Mouse (Mus musculus) limb, embryonic 12.5 days (tissue): ENCODE data around the gene Daam1. TPM values are rescaled to one million over a fixed set of nuclear protein-coding genes. Genes with fewer than 3 reads are reported as not detected.

Experiments used
- ATAC-seq: fragments of 200-750 bp; cut with Nextera tagmentation; 2 replicates; pipeline ENCODE4 v1.8.0; 2017; ENCODE audit warnings: low read depth, moderate TSS enrichment; ENCODE audit not compliant: insufficient number of reproducible peaks, insufficient read depth, low FRiP score, low TSS enrichment
- H3K27ac ChIP-seq: fragments of 300-500 bp; sonication (generic); 2 replicates; pipeline ENCODE4 v1.5.1; 2016; ENCODE audit warnings: mild to moderate bottlenecking, moderate library complexity
- H3K27me3 ChIP-seq: fragments of 300-500 bp; sonication (generic); 2 replicates; pipeline ENCODE4 v1.6.1; 2016; ENCODE audit warnings: mild to moderate bottlenecking, moderate library complexity
- H3K36me3 ChIP-seq: fragments of 300-500 bp; sonication (generic); 2 replicates; pipeline ENCODE4 v1.6.1; 2016; ENCODE audit warnings: mild to moderate bottlenecking, moderate library complexity
- H3K4me1 ChIP-seq: fragments of 300-500 bp; sonication (generic); replicated peaks from 2 replicates; pipeline ENCODE4 v1.6.1; 2016
- H3K4me2 ChIP-seq: fragments of 300-500 bp; sonication (generic); 2 replicates; pipeline ENCODE4 v1.6.1; 2016; ENCODE audit warnings: mild to moderate bottlenecking, moderate library complexity
- H3K4me3 ChIP-seq: fragments of 300-500 bp; sonication (generic); replicated peaks from 2 replicates; pipeline ENCODE4 v1.5.1; 2016; ENCODE audit warnings: mild to moderate bottlenecking
- H3K9ac ChIP-seq: fragments of 300-500 bp; sonication (generic); replicated peaks from 2 replicates; pipeline ENCODE4 v1.6.1; 2016; ENCODE audit warnings: mild to moderate bottlenecking, moderate library complexity
- H3K9me3 ChIP-seq: fragments of 300-500 bp; sonication (generic); 2 replicates; pipeline ENCODE4 v1.6.1; 2016; ENCODE audit warnings: mild to moderate bottlenecking, moderate library complexity
- WGBS: fragments of 180-500 bp; shearing (Covaris S2); methylation state at CpG from one replicate; pipeline ENCODE4 v1.1.7; 2016; 5-methylcytosine and 5-hydroxymethylcytosine counted together
- polyA plus RNA-seq: library from polyadenylated mRNA; unstranded; fragments of >200 nt; fragmentation: Nextera tagmentation; extraction: Ambion mirVana; gene quantifications from 2 replicates; pipeline ENCODE4 v1.2.1, GENCODE M21; 2016

Daam1 gene
- polyA plus RNA-seq, 1 experiment from 2014 or later = 8.2 TPM

GRCm38 (mm10) chr12:71863846-71864543 lies 33.1 kb downstream of the Daam1 start:
- H3K27me3 ChIP-seq = no peaks in the 10 kb centered on the region
- H3K4me3 ChIP-seq = no peak overlapping the region
- ATAC-seq = no peak
- H3K9me3 ChIP-seq = no peaks in the 10 kb centered on the region
- H3K36me3 ChIP-seq = no peaks in the 10 kb centered on the region
- no peak overlapping the region for H3K9ac ChIP-seq
- peaks cover 78% of the 10 kb centered on the region for H3K4me1 ChIP-seq
- peak overlapping the region; percentile 74 for H3K27ac ChIP-seq
- WGBS = 31% methylated on average over 10 of the region's 10 CpGs
- peak overlapping the region; percentile 30 for H3K4me2 ChIP-seq

GRCm38 (mm10) chr12:71864544-71864897 lies 33.6 kb downstream of the Daam1 start:
- no peak overlapping the region for H3K4me3 ChIP-seq
- H3K36me3 ChIP-seq = no peaks in the 10 kb centered on the region
- ATAC-seq = no peak; the same call in 1 of the 2 replicates
- H3K9ac ChIP-seq = no peak overlapping the region
- 10% methylated on average over 3 of the region's 3 CpGs for WGBS
- H3K27me3 ChIP-seq = no peaks in the 10 kb centered on the region
- H3K4me1 ChIP-seq = peaks cover 76% of the 10 kb centered on the region
- no peaks in the 10 kb centered on the region for H3K9me3 ChIP-seq
- 0 out of 2 replicates have a peak overlapping the region, but pooled peaks have one; percentile 25 for H3K27ac ChIP-seq
- H3K4me2 ChIP-seq = no peak overlapping the region

- no peaks in the 10 kb centered on the region for H3K27me3 ChIP-seq
- no peak for ATAC-seq
- H3K4me3 ChIP-seq = no peak overlapping the region
- H3K27ac ChIP-seq = no peak overlapping the region
- H3K4me2 ChIP-seq = no peak overlapping the region
- no peaks in the 10 kb centered on the region for H3K9me3 ChIP-seq
- 62% methylated on average over 3 of the region's 3 CpGs for WGBS
- H3K36me3 ChIP-seq = no peaks in the 10 kb centered on the region
- peaks cover 61% of the 10 kb centered on the region for H3K4me1 ChIP-seq
- no peak overlapping the region for H3K9ac ChIP-seq
Observed at GRCm38 (mm10) chr12:71865937-71866336, 35.1 kb downstream of the Daam1 start.

- Histone ChIP-seq H3K4me1 (peaks cover 62% of the 10 kb centered on the region), H3K9me3 (no peaks in the 10 kb centered on the region), H3K27me3 (no peaks in the 10 kb centered on the region), H3K36me3 (no peaks in the 10 kb centered on the region), H3K27ac (no peak overlapping the region), H3K4me2 (no peak overlapping the region), H3K9ac (no peak overlapping the region), H3K4me3 (no peak overlapping the region)
- no peak for ATAC-seq
- 52% methylated on average over 9 of the region's 9 CpGs for WGBS
Observed at GRCm38 (mm10) chr12:71867345-71868240, 36.7 kb downstream of the Daam1 start.

GRCm38 (mm10) chr12:71870644-71871043 lies 39.8 kb downstream of the Daam1 start:
- WGBS = 89% methylated on average over 6 of the region's 6 CpGs
- ATAC-seq = no peak
- no peak overlapping the region for H3K27ac ChIP-seq

DNA sequence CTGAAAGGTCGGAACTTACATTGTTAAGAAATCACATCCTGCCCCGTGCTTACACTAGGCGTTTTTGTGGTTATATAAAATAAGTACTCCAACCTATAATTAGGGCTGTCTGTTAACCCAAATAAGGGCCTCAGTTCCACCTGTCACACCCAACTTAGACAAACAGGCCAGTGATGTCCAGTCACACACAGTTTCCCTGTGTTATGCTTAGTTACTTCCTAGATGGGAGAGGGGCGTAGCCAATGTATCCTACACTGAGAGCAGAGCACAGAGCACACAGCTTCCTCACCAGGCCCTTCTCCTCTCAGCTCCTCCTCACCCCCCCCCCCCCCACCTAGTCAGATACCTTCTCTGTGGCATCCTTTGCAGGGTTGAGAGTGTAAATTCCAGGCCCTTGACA lies 41.5 kb downstream of the Daam1 start:
- H3K9me3 ChIP-seq = no peaks in the 10 kb centered on the region
- no peak for ATAC-seq
- H3K4me1 ChIP-seq = peaks cover 35% of the 10 kb centered on the region
- no peaks in the 10 kb centered on the region for H3K27me3 ChIP-seq
- 80% methylated on average over 4 of the region's 4 CpGs for WGBS
- H3K4me3 ChIP-seq = no peak overlapping the region
- H3K36me3 ChIP-seq = no peaks in the 10 kb centered on the region
- H3K9ac ChIP-seq = no peak overlapping the region
- H3K27ac ChIP-seq = no peak overlapping the region
- H3K4me2 ChIP-seq = no peak overlapping the region

More at GRCm38 (mm10) chr12:71870644-71871043, 39.8 kb downstream of the Daam1 start:
- no peak overlapping the region for H3K4me2 ChIP-seq
- no peak overlapping the region for H3K4me3 ChIP-seq
- H3K36me3 ChIP-seq = no peaks in the 10 kb centered on the region
- no peak overlapping the region for H3K9ac ChIP-seq
- no peaks in the 10 kb centered on the region for H3K9me3 ChIP-seq
- no peaks in the 10 kb centered on the region for H3K27me3 ChIP-seq
- peaks cover 44% of the 10 kb centered on the region for H3K4me1 ChIP-seq

- Histone ChIP-seq H3K4me2 (no peak overlapping the region), H3K4me3 (no peak overlapping the region), H3K9me3 (no peaks in the 10 kb centered on the region), H3K36me3 (no peaks in the 10 kb centered on the region), H3K27ac (no peak overlapping the region), H3K4me1 (peaks cover 24% of the 10 kb centered on the region), H3K27me3 (no peaks in the 10 kb centered on the region), H3K9ac (no peak overlapping the region)
- WGBS = 89% methylated on average over 6 of the region's 6 CpGs
- ATAC-seq = no peak
Observed at GRCm38 (mm10) chr12:71874561-71874960, 43.7 kb downstream of the Daam1 start.

- no peak overlapping the region for H3K4me3 ChIP-seq
- no peak for ATAC-seq
- no peak overlapping the region for H3K4me2 ChIP-seq
- no peaks in the 10 kb centered on the region for H3K36me3 ChIP-seq
- no peaks in the 10 kb centered on the region for H3K9me3 ChIP-seq
- WGBS = 86% methylated on average over 3 of the region's 3 CpGs
- H3K27ac ChIP-seq = no peak overlapping the region
- no peak overlapping the region for H3K9ac ChIP-seq
- peaks cover 24% of the 10 kb centered on the region for H3K4me1 ChIP-seq
- H3K27me3 ChIP-seq = no peaks in the 10 kb centered on the region
Observed at GRCm38 (mm10) chr12:71874984-71875383, 44.1 kb downstream of the Daam1 start.

- no peaks in the 10 kb centered on the region for H3K27me3 ChIP-seq
- no peak overlapping the region for H3K4me3 ChIP-seq
- WGBS = 85% methylated on average over 7 of the region's 7 CpGs
- ATAC-seq = no peak
- H3K4me2 ChIP-seq = no peak overlapping the region
- H3K36me3 ChIP-seq = no peaks in the 10 kb centered on the region
- H3K9me3 ChIP-seq = no peaks in the 10 kb centered on the region
- no peak overlapping the region for H3K9ac ChIP-seq
- no peak overlapping the region for H3K27ac ChIP-seq
- H3K4me1 ChIP-seq = peaks cover 24% of the 10 kb centered on the region
Observed at GRCm38 (mm10) chr12:71875761-71876489, 45.0 kb downstream of the Daam1 start.

GRCm38 (mm10) chr12:71880987-71881386 lies 50.1 kb downstream of the Daam1 start:
- H3K4me3 ChIP-seq = no peak overlapping the region
- H3K9me3 ChIP-seq = no peaks in the 10 kb centered on the region
- no peaks in the 10 kb centered on the region for H3K27me3 ChIP-seq
- 92% methylated on average over 5 of the region's 5 CpGs for WGBS
- H3K9ac ChIP-seq = no peak overlapping the region
- H3K27ac ChIP-seq = no peak overlapping the region
- no peak for ATAC-seq
- no peak overlapping the region for H3K4me2 ChIP-seq
- no peaks in the 10 kb centered on the region for H3K36me3 ChIP-seq
- peaks cover 38% of the 10 kb centered on the region for H3K4me1 ChIP-seq

DNA sequence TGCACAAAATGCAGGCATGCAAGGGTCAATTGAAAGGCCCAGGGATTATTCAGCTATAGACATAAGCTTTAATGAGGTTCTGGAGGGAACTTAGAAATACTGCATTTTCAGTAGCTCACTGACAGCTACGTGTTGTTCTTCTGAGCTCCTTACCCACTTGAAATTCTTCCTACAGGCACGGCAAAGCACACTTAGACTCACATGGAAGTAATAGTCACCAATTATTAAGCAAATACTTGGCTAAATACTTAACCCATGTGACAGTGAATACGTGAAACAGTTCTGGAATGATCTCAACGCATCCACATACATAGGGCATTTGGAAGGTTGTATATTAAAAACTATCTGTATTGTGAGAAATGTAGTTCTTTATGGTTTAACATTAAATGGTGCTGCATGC lies 50.6 kb downstream of the Daam1 start:
- Histone ChIP-seq H3K27ac (no peak overlapping the region), H3K9ac (no peak overlapping the region), H3K4me1 (peaks cover 37% of the 10 kb centered on the region), H3K4me3 (no peak overlapping the region), H3K9me3 (no peaks in the 10 kb centered on the region), H3K4me2 (no peak overlapping the region), H3K27me3 (no peaks in the 10 kb centered on the region), H3K36me3 (no peaks in the 10 kb centered on the region)
- WGBS = 84% methylated on average over 4 of the region's 4 CpGs
- no peak for ATAC-seq
